Mouse (Mus musculus) NIH3T3 (cell line): ENCODE measurements around the gene Wdr24.

Experiments
- DNase-seq: peaks from one replicate; pipeline ENCODE4 v3.0.0-alpha.2; 2012; ENCODE audit warnings: low read depth

Wdr24 gene

DNA sequence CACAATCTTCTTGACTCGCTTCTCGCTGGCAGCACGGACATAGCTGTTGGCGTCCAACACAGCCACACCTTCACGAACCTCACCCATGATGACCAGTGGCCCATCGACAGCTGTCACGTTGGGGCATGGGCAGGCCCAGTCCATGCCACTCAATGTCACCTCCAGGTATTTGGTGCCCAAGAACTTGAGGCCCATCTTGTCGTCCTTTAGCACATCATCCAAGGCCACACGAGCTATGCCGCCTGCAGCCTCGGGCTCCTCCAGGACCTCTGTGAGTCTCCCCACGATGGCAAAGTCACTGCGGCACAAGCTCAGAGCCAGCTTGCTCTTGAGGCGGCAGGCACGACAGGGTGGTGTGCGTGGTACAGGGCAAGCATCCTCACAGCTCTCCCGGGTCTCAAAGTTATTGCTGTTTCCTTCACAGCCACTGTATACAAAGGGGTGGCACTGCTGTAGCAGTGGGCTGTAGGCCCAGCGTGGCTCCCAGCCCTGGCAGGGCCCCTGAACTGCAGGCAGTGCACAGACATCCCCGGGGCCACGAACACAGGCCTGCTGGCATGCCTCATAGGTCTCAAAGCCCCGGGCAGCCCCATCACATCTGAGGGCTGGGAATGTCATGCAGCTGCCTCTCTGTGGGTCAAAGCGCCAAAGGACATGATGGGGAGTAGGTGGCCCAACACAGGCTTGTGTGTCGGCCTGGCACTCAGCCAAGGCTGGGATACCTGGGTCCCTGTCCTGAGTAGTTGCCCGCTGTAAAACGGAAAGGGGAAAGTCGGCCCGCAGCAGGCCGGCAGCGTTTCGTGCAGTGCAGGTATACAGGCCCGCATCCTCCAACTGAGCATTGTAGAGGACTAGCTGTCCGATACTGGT is 54.5 kb downstream of the Wdr24 start:
- no peak for DNase-seq
